Mouse (Mus musculus) embryo, embryonic 11 days (tissue): ENCODE data around the gene Prr19.
"Not testable (repeated sequence)": the region's sequence is repeated elsewhere in the genome, so short reads cannot be mapped to it uniquely, and the experiment has no call there.

Experiments
- DNase-seq: peaks from one replicate; pipeline ENCODE4 v3.0.0-alpha.2; 2015

Gene Prr19

DNA sequence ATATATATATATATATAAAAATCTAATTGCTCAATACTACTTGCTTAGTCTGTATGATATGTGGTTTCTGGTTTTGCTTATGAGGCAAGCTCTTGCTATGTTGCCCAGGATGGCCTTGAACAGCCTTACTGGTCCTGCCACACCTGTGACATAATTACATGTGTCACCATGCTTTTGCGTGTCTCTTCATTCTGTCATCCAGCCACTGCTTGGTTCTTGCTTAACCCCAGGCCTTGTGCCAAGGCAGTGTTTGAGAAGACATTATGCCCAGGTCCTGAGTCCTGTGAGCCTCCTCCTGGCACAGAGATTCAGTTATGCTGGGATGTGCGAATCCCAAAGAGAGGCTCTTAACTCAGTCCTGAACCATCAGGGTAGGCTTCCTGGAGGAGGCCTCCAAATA is 22.0 kb downstream of the Prr19 start:
- DNase-seq: no peak

DNA sequence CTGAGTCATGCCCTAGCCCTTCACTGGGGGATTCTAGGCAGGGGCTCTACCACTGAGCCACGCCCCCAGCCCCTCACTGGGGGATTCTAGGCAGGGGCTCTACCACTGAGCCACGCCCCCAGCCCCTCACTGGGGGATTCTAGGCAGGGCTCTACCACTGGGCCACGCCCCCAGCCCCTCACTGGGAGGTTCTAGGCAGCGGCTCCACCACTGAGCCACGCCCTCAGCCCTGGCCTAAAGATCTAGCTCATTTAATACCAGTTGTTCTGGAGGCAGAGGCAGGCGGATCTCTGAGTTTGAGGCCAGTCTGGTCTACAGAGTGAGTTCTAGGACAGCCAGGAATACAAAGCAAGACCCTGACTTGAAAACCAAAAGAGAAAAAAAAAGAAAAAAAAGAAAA is 24.2 kb downstream of the Prr19 start:
- not testable (repeated sequence) for DNase-seq

DNA sequence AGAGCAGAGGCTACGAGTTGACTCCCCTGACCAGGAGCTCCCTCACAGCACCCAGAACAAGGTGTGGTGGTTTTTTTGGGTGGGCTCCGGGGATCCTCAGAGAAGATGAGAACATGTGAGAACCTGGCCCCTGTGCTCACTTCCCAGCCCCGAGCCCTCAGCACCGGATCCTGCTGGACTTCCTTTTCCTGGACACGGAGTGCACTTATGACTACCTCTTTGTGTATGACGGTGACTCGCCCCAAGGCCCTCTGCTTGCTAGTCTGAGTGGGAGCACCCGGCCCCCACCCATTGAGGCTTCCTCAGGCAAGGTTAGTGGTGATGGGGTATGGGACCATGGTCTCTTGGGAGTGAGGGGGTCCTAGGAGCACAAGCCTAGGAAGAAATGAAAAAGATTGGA is 25.0 kb downstream of the Prr19 start:
- DNase-seq: no peak

DNA sequence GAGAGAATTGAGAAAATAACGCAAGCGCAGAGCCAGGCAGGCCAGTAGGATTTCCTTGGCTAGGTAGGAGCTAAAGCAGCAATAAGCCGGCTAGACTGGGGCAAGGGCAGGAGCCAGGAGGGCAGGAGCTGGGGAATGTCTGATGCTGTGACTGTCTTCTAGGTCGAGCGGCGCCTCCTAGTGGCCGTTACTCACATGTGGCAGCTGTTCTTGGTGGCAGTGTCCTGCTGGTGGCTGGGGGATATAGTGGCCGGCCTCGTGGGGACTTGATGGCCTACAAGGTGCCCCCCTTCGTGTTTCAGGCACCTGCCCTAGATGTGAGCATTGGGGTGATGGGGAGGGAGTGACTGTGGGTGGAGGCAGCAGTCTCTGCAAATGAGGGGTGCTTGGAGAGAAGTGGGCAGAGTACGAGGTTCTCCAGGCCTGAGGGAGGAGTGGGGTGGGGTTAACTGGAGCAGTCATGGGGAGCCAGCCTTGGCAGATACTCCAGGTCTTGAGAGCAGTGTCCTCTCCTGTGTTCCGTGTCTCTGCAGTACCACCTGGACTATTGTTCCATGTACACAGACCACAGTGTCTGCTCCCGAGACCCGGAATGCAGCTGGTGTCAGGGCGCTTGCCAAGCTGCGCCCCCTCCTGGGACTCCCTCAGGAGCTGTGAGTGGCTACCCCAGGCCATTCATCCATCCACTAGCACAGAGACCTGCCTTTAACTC is 32.5 kb downstream of the Prr19 start:
- DNase-seq: peak; percentile 88

DNA sequence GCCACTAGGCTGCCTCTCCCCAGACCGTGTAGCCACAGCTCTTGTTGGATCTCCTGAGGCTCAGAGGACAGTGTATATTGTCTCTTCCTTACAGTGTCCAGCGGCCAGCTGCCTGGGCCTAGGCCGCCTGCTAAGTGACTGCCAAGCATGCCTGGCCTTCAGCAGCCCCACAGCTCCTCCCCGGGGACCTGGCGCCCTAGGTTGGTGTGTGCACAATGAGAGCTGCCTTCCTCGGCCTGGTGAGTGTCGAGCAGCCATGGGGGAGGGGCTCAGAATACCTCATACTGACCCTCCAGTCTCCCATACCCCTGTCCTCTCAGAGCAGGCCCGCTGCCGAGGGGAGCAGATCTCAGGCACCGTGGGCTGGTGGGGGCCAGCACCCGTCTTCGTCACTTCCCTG is 33.3 kb downstream of the Prr19 start:
- no peak for DNase-seq

DNA sequence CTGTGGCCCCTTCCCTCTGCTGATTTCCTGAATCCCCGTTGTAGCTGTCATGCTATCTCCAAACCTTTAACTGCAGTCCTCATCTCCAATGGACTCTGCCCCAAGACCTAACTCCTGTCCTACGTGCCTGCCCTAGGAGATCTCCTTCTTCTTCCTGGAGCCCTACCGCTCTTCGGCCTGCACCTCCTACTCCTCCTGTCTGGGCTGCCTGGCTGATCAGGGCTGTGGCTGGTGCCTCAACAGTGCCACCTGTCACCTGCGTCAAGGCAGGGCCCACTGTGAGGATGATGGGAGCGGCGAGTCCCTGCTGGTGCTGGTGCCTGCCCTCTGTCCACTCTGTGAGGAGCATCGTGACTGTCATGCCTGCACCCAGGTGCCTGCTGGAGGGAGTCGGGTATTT is 38.1 kb downstream of the Prr19 start:
- DNase-seq: no peak

DNA sequence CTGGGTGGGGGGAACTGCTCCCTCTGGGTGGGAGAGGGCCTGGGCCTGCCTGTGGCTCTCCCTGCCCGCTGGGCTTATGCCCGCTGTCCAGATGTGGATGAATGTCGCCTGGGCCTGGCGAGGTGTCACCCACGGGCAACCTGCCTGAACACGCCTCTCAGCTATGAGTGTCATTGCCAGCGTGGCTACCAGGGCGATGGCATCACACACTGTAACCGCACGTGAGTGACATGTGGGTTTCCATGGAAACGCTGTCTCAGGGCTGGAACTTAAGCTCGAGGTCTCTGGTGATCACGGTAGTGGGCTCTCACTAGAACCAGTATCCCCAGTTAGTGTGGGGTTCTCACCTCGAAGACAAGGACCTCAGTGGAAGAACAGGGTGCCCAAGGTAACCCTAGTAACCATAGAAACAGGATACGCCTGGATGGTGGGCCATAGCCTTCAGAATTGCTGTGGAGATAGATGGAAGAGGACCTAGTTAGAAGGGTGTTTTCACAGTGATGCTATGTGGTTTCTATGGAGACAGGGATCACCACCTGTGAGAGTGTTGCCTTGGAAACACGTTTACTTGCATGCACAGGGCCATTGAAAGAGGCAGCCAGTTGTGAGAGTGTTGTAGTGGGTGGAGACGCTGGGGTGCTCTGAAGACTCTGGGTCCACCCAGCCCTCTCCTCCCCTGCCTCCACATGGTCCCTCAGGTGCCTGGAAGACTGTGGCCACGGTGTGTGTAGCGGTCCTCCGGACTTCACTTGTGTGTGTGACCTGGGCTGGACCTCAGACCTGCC is 40.0 kb downstream of the Prr19 start:
- no peak for DNase-seq

DNA sequence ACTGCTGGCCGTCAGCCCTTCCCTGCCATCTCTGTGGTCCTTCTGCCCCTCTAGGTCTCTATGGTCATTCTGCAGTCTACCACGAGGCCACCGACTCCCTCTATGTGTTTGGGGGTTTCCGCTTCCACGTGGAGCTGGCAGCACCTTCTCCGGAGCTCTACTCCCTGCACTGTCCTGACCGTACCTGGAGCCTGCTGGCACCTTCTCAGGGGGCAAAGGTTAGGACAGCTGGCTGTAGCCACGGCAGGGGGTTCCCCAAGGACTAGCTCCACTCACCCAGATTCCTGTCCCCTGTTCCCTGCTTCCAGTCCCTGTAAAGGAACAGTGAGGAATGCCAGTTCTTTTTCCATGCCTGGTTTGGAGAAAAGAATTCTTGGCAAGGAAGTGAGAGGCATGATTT is 47.6 kb downstream of the Prr19 start:
- no peak for DNase-seq
